Mouse (Mus musculus): ENCODE data around the gene Cyba. TPM values are rescaled to one million over a fixed set of nuclear protein-coding genes. Genes with fewer than 3 reads are reported as not detected.
A peak's percentile ranks its signal among the peaks of the same experiment; 100 is the strongest.

The Cyba gene
- total and polyA plus RNA-seq, 3 experiments, result 450 to 1,119 (median 848) TPM

DNA sequence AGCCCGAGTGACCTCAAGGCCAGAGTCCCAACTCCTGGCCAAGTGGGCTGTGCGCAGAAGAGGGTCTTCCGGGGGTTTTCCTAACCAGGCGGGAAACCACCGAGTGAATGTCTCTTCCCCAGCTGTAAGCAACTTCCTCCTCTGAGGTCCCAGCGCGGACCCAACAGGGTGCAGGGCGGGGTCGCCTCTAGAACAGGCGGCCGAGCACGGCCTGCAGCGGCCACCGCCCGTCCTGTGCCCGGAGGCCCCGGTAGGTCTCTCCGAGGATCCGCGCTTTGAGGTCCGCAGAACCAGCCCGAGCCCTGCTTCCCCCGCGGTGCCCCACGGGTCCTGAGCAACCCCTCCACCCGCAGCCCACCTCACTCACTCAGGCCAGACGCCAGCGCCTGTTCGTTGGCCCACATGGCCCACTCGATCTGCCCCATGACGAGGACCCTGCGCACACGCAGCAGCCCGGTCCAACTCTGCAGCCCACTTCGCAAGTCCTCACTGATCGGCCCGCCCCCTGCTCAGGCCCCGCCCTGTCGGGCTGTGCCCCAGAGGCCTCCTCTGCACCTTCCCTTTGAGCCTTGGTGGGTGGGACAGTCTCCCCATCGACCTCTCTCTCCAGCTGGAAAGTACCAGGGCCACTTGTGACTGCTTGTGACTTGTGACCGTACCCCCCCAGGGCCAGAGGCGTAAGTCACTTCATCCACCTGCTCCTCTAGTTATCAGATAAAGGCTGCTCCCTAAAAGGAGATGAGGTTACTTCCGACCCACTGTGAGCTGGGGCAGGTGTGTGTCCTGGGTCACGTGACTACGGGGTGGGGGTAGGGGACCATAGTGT is at the start of gene Cyba (continued):
- no peak for TF ChIP-seq ZC3H11A (IDR thresholded peaks at IDR 0.05; ENCODE audit: low read depth, low read length)

DNA sequence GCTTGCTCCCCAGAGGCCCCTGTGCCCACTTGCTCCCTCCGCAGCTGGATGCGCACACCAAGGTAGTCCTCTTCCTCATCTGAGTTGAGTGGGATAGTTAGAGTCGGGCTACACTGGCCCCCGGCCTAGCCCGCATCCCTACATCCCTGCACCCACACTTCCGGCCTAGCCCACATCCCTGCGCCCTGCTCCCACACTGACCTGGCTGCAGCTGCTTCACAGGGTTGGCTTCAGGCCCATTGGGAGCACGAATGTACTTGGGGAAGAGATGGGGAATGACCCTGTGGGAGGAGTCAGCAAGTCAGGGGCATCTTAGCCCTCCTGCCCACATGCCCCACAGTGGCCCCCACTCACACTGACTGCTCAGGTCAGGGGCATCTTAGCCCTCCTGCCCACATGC is 49.7 kb upstream of the Cyba start:
- in situ Hi-C loops (cut with MboI; ENCODE audit: low pct_ligation_motif_present, low pct_unique_long_range_greater_than_20kb, low sequenced_read_pairs) (no loop called here), dilution Hi-C loops (cut with MboI; ENCODE audit: extremely low pct_ligation_motif_present, extremely low pct_unique_long_range_greater_than_20kb, low sequenced_read_pairs) (no loop called here)
- H3K9ac ChIP-seq (ENCODE audit: insufficient read depth, low read depth), result no peak overlapping the region
- H3K27me3 ChIP-seq (replicated peaks), result no peaks in the 10 kb centered on the region
- TF ChIP-seq RCOR1 (conservative IDR thresholded peaks at IDR 0.05; ENCODE audit: low read depth, low read length) (no peak), RAD21 (IDR thresholded peaks at IDR 0.05; ENCODE audit: low read depth, low read length) (no peak), BHLHE40 (IDR thresholded peaks at IDR 0.05; ENCODE audit: low read depth, low read length) (no peak)
- H3K4me2 ChIP-seq (ENCODE audit: insufficient read depth, low read depth, poor library complexity, severe bottlenecking), result no peak overlapping the region
- peaks cover 12% of the 10 kb centered on the region for H3K9me3 ChIP-seq (replicated peaks; ENCODE audit: low read length)
- H3K27ac ChIP-seq (ENCODE audit: insufficient read depth, low read depth), result no peak overlapping the region
- H3K4me3 ChIP-seq (replicated peaks in 1 of 3; ENCODE audit: low read depth in 2 of 3, low read length in 2 of 3, poor library complexity in 1 of 3), result no peak overlapping the region
- H3K36me3 ChIP-seq (replicated peaks in 1 of 2; ENCODE audit: control insufficient read depth in 1 of 2, insufficient read depth in 1 of 2, low read length in 1 of 2), result peaks cover 96 to 98% of the 10 kb centered on the region in 2 experiments
- no peaks in the 10 kb centered on the region for H3K79me2 ChIP-seq (replicated peaks; ENCODE audit: control insufficient read depth, extremely low read depth, insufficient read depth, poor library complexity, severe bottlenecking)
- peaks cover 0 to 4% of the 10 kb centered on the region in 2 experiments; a peak in 2 of 4 replicates for H3K4me1 ChIP-seq (ENCODE audit: control insufficient read depth in 1 of 2, insufficient read depth in 2 of 2)
- no peak for DNase-seq (ENCODE audit: extremely low read depth)

DNA sequence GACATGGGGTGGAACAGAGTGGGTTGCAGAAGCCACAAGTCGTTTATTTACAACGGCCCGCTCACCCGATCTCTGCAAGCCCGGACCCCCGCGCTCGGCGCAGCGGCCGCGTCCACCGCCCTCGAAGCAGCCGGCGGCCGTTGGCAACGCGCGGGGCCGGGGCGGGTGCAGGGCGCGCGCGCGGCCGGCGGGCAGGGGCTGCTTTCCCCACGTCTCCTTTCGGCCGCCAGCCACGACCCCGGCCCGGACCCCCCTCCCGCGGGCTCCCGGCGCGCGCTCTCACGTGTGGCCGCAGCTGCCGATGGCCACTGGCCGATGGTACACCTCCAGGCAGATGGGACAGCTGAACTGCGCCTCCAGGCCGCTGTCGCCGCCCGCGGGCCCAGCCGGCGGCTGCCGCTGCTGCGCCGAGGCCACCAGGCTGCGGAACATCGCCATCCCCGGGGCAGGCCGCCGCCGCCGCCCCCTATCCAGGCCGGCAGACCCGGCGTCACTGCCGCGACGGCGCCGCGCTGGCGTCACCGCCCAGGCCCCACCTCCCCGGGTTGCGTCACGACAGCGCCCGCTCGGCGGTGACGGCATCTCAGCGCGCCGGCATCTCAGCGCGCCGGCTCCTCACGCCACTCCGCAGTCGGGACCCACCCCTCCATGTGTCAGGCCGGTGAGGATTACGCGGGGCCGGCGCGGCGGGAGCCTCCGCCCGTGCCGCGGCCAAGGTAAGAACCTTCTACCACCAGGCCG is 43.0 kb upstream of the Cyba start, which contains the start of the genes Rnf166 and Ctu2:
Gene Rnf166, minus strand, starts transcription at position 485 of the 741 bp plus-strand sequence.
Gene Ctu2, plus strand, starts transcription at position 564 of the 741 bp plus-strand sequence.
- peak; percentile 83 for DNase-seq (ENCODE audit: extremely low read depth)
- Histone ChIP-seq H3K4me2 (ENCODE audit: insufficient read depth, low read depth, poor library complexity, severe bottlenecking) (peak within 1 kb of the TSS; percentile 74), H3K79me2 (replicated peaks; ENCODE audit: control insufficient read depth, extremely low read depth, insufficient read depth, poor library complexity, severe bottlenecking) (peaks cover 17% of the 10 kb centered on the region), H3K9me3 (replicated peaks; ENCODE audit: low read length) (no peaks in the 10 kb centered on the region), H3K4me3 (replicated peaks in 1 of 3; ENCODE audit: low read depth in 2 of 3, low read length in 2 of 3, poor library complexity in 1 of 3) (peak within 1 kb of the TSS; percentile 81 to 99 (median 94)), H3K27me3 (replicated peaks) (no peaks in the 10 kb centered on the region), H3K27ac (ENCODE audit: insufficient read depth, low read depth) (no peak within 1 kb of the TSS), H3K4me1 (ENCODE audit: control insufficient read depth in 1 of 2, insufficient read depth in 2 of 2) (peaks cover 15 to 37% of the 10 kb centered on the region in 2 experiments), H3K36me3 (replicated peaks in 1 of 2; ENCODE audit: control insufficient read depth in 1 of 2, insufficient read depth in 1 of 2, low read length in 1 of 2) (peaks cover 35 to 65% of the 10 kb centered on the region in 2 experiments), H3K9ac (ENCODE audit: insufficient read depth, low read depth) (peak within 1 kb of the TSS; percentile 86)
- in situ Hi-C loops (cut with MboI; ENCODE audit: low pct_ligation_motif_present, low pct_unique_long_range_greater_than_20kb, low sequenced_read_pairs) (no loop called here), dilution Hi-C loops (cut with MboI; ENCODE audit: extremely low pct_ligation_motif_present, extremely low pct_unique_long_range_greater_than_20kb, low sequenced_read_pairs) (no loop called here)
- TF ChIP-seq JUN (IDR thresholded peaks at IDR 0.05; ENCODE audit: insufficient read depth, low read depth, low read length) (no peak), CTCF (conservative IDR thresholded peaks at IDR 0.05 in 1 of 2, IDR thresholded peaks at IDR 0.05 in 1 of 2; ENCODE audit: low read depth in 2 of 2, low read length in 2 of 2) (no peak), MAX (IDR thresholded peaks at IDR 0.05; ENCODE audit: low read length) (peak; percentile 86), SMC3 (IDR thresholded peaks at IDR 0.05; ENCODE audit: low read depth, low read length) (peak; percentile 3; the same call in 1 of the 2 replicates), UBTF (IDR thresholded peaks at IDR 0.05; ENCODE audit: low read depth, low read length) (no peak), GABPA (IDR thresholded peaks at IDR 0.05; ENCODE audit: insufficient replicate concordance, low read depth, low read length) (peak; percentile 98), ZKSCAN1 (IDR thresholded peaks at IDR 0.05; ENCODE audit: borderline replicate concordance, low read depth, low read length) (peak; percentile 34; the same call in 1 of the 2 replicates), JUND (conservative IDR thresholded peaks at IDR 0.05; ENCODE audit: low read depth, low read length) (no peak), NRF1 (IDR thresholded peaks at IDR 0.05; ENCODE audit: low read depth, low read length) (peak; percentile 70), CHD1 (IDR thresholded peaks at IDR 0.05; ENCODE audit: low read depth, low read length) (no peak), ZNF384 (IDR thresholded peaks at IDR 0.05; ENCODE audit: low read depth, low read length) (no peak), RCOR1 (conservative IDR thresholded peaks at IDR 0.05; ENCODE audit: low read depth, low read length) (no peak), ELF1 (IDR thresholded peaks at IDR 0.05; ENCODE audit: low read depth, low read length) (peak; percentile 80), MEF2A (IDR thresholded peaks at IDR 0.05; ENCODE audit: borderline replicate concordance, low read depth, low read length) (no peak; the same call in none of the 2 replicates), MXI1 (IDR thresholded peaks at IDR 0.05; ENCODE audit: low read depth, low read length) (peak; percentile 100), POLR2A (IDR thresholded peaks at IDR 0.05; ENCODE audit: low read depth, low read length) (peak; percentile 70), NELFE (IDR thresholded peaks at IDR 0.05; ENCODE audit: low read depth, low read length) (peak; percentile 76), IRF4 (IDR thresholded peaks at IDR 0.05; ENCODE audit: low read depth, low read length) (peak; percentile 46; the same call in 1 of the 2 replicates), BHLHE40 (IDR thresholded peaks at IDR 0.05; ENCODE audit: low read depth, low read length) (no peak; the same call in 1 of the 2 replicates), POLR2AphosphoS2 (IDR thresholded peaks at IDR 0.05; ENCODE audit: low read depth, low read length) (no peak), MYC (IDR thresholded peaks at IDR 0.05; ENCODE audit: low read depth, low read length) (peak; percentile 59; the same call in 1 of the 2 replicates), MAZ (IDR thresholded peaks at IDR 0.05; ENCODE audit: low read depth, low read length) (0 out of 2 replicates have a peak, but pooled peaks have one; percentile 20), KAT2A (IDR thresholded peaks at IDR 0.05; ENCODE audit: insufficient replicate concordance, low read length) (peak; percentile 82; the same call in 1 of the 2 replicates), ETS1 (conservative IDR thresholded peaks at IDR 0.05; ENCODE audit: low read depth, low read length) (peak; percentile 41; the same call in 1 of the 2 replicates)

Data from CH12.LX (cell line).